Mouse (Mus musculus) embryonic facial prominence, embryonic 14.5 days (tissue): ENCODE results near the gene Tgds. TPM values are rescaled to one million over a fixed set of nuclear protein-coding genes. Genes with fewer than 3 reads are reported as not detected.
A peak's percentile ranks its signal among the peaks of the same experiment; 100 is the strongest.

Source experiments
- ATAC-seq: fragments of 200-750 bp; cut with Nextera tagmentation; 2 replicates; pipeline ENCODE4 v1.8.0; 2017; ENCODE audit warnings: low read depth, moderate number of reproducible peaks, moderate TSS enrichment
- DNase-seq: peaks from one replicate; pipeline ENCODE4 v3.0.0-alpha.2; 2015; ENCODE audit warnings: low spot score
- H3K27ac ChIP-seq: fragments of 300-500 bp; sonication (generic); replicated peaks from 2 replicates; pipeline ENCODE4 v1.5.1; 2014; ENCODE audit warnings: low read depth, mild to moderate bottlenecking, low read length, moderate library complexity
- H3K27me3 ChIP-seq: fragments of 300-500 bp; sonication (generic); replicated peaks from 2 replicates; pipeline ENCODE4 v1.6.1; 2014; ENCODE audit warnings: low read length; ENCODE audit not compliant: control insufficient read depth, insufficient read depth
- H3K36me3 ChIP-seq: fragments of 300-500 bp; sonication (generic); 2 replicates; pipeline ENCODE4 v1.6.1; 2014; ENCODE audit warnings: low read length, mixed read lengths; ENCODE audit not compliant: control insufficient read depth, insufficient read depth
- H3K4me1 ChIP-seq: fragments of 300-500 bp; sonication (generic); 2 replicates; pipeline ENCODE4 v1.6.1; 2014; ENCODE audit warnings: antibody characterized with exemption, low read length; ENCODE audit not compliant: control insufficient read depth, insufficient read depth
- H3K4me2 ChIP-seq: fragments of 300-500 bp; sonication (generic); 2 replicates; pipeline ENCODE4 v1.6.1; 2014; ENCODE audit warnings: low read depth, mild to moderate bottlenecking, low read length, moderate library complexity, mixed read lengths
- H3K4me3 ChIP-seq: fragments of 300-500 bp; sonication (generic); 2 replicates; pipeline ENCODE4 v1.5.1; 2014; ENCODE audit warnings: low read depth, mild to moderate bottlenecking, low read length
- H3K9ac ChIP-seq: fragments of 300-500 bp; sonication (generic); 2 replicates; pipeline ENCODE4 v1.6.1; 2014; ENCODE audit warnings: low read depth, mild to moderate bottlenecking, low read length, moderate library complexity, mixed read lengths
- H3K9me3 ChIP-seq: fragments of 300-500 bp; sonication (generic); 2 replicates; pipeline ENCODE4 v1.6.1; 2016; ENCODE audit warnings: low read length; ENCODE audit not compliant: control insufficient read depth
- WGBS: fragments of 180-500 bp; shearing (Covaris S2); extraction: QIAGEN DNeasy Blood & Tissue Kit; methylation state at CpG from one replicate; pipeline ENCODE4 v1.1.7; 2014; 5-methylcytosine and 5-hydroxymethylcytosine counted together
- polyA plus RNA-seq: library from polyadenylated mRNA; unstranded; fragments of >200 nt; fragmentation: Nextera tagmentation; extraction: Ambion mirVana; gene quantifications from 2 replicates; pipeline ENCODE4 v1.2.1, GENCODE M21; 2014

Tgds gene
- polyA plus RNA-seq, 1 experiment from 2014 or later, result 38.3 TPM

DNA sequence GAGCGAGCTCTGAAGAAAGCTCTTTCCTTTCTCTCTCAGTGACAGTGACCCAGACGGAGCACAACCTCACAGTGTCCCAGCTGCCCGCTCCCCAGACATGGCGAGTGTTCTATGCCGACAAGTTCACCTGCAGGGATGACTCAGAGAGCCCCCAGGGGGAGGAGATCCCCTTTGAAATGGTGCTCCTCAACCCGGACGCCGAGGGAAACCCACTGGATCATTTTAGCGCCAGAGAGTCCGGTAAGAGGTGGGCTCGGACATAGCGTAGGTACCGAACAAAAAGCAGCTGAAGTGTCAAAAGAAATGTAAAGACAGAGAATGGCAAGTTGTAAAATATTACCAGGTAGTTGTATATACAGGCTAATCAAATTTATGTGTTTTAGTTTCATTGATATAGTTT is 15.5 kb upstream of the Tgds start:
- Histone ChIP-seq H3K27me3 (no peaks in the 10 kb centered on the region), H3K4me3 (no peak overlapping the region), H3K4me2 (no peak overlapping the region), H3K27ac (no peak overlapping the region), H3K36me3 (peaks cover 23% of the 10 kb centered on the region), H3K4me1 (no peaks in the 10 kb centered on the region), H3K9ac (no peak overlapping the region), H3K9me3 (no peaks in the 10 kb centered on the region)
- no peak for DNase-seq
- ATAC-seq, result no peak
- 95% methylated on average over 13 of the region's 13 CpGs for WGBS

- Histone ChIP-seq H3K9me3 (no peaks in the 10 kb centered on the region), H3K36me3 (peaks cover 38% of the 10 kb centered on the region), H3K4me3 (no peak overlapping the region), H3K4me2 (no peak overlapping the region), H3K27me3 (no peaks in the 10 kb centered on the region), H3K4me1 (no peaks in the 10 kb centered on the region), H3K27ac (no peak overlapping the region), H3K9ac (no peak overlapping the region)
- WGBS, result 93% methylated on average over 5 of the region's 5 CpGs
- ATAC-seq, result no peak
- no peak for DNase-seq
These were observed 9.7 kb upstream of the Tgds start for GRCm38 (mm10) chr14:118142283-118142682.

- no peaks in the 10 kb centered on the region for H3K27me3 ChIP-seq
- peaks cover 3% of the 10 kb centered on the region; the same call in 1 of the 2 replicates for H3K4me1 ChIP-seq
- 1% methylated on average over 13 of the region's 13 CpGs for WGBS
- peaks cover 28% of the 10 kb centered on the region for H3K36me3 ChIP-seq
- peak; percentile 55 for DNase-seq
- H3K4me2 ChIP-seq, result peak overlapping the region; percentile 80
- no peaks in the 10 kb centered on the region for H3K9me3 ChIP-seq
- peak overlapping the region; percentile 91 for H3K9ac ChIP-seq
- H3K4me3 ChIP-seq, result peak overlapping the region; percentile 92
- peak; percentile 13 for ATAC-seq
- H3K27ac ChIP-seq, result peak overlapping the region; percentile 69
These were observed 4.9 kb upstream of the Tgds start for GRCm38 (mm10) chr14:118137487-118137886.

GRCm38 (mm10) chr14:118136744-118137452 is 4.3 kb upstream of the Tgds start, which contains the start of gene Gpr180:
Gene Gpr180 (plus strand): TSS chr14:118137158.
- H3K9ac ChIP-seq, result peak within 1 kb of the TSS; percentile 91
- H3K4me1 ChIP-seq, result peaks cover 3% of the 10 kb centered on the region; the same call in 1 of the 2 replicates
- H3K27ac ChIP-seq, result peak within 1 kb of the TSS; percentile 73
- 0% methylated on average over 33 of the region's 77 CpGs for WGBS
- H3K36me3 ChIP-seq, result peaks cover 23% of the 10 kb centered on the region
- H3K27me3 ChIP-seq, result no peaks in the 10 kb centered on the region
- peak; percentile 99 for ATAC-seq
- DNase-seq, result peak; percentile 99
- H3K9me3 ChIP-seq, result no peaks in the 10 kb centered on the region
- H3K4me3 ChIP-seq, result peak within 1 kb of the TSS; percentile 92
- H3K4me2 ChIP-seq, result peak within 1 kb of the TSS; percentile 80

GRCm38 (mm10) chr14:118131931-118132641 is 469 bp downstream of the Tgds start:
- peak overlapping the region; percentile 84 for H3K4me2 ChIP-seq
- H3K36me3 ChIP-seq, result peaks cover 28% of the 10 kb centered on the region
- ATAC-seq (peak; percentile 4; the same call in 1 of the 2 replicates), DNase-seq (no peak)
- H3K4me1 ChIP-seq, result peaks cover 9% of the 10 kb centered on the region
- no peaks in the 10 kb centered on the region for H3K9me3 ChIP-seq
- H3K4me3 ChIP-seq, result peak overlapping the region; percentile 65
- H3K27ac ChIP-seq, result 0 out of 2 replicates have a peak overlapping the region, but pooled peaks have one; percentile 7
- peak overlapping the region; percentile 83 for H3K9ac ChIP-seq
- H3K27me3 ChIP-seq, result no peaks in the 10 kb centered on the region
- WGBS, result 12% methylated on average over 21 of the region's 21 CpGs

DNA sequence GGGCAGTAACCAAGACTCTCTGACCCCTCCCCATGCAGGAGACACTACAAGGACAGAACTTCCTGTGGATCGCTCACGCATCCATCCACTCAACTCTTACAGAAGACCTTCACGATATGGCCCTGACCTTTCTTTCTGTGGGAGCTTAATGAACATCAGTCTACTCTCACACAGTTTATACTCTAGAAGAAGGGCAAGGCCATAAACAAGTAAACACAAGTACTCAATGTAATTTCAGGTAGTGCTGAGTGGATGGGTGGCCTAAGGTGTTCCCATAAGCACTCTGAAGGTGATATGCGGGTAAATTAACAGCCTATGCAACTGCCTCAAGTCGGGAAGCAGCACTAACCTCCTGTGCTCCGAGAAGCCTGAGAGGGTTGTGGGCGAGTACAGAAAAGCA is 1.1 kb downstream of the Tgds start:
- peaks cover 35% of the 10 kb centered on the region for H3K36me3 ChIP-seq
- H3K4me3 ChIP-seq, result peak overlapping the region; percentile 65
- WGBS, result 78% methylated on average over 7 of the region's 7 CpGs
- peak overlapping the region; percentile 83 for H3K9ac ChIP-seq
- no peak for ATAC-seq
- no peaks in the 10 kb centered on the region for H3K9me3 ChIP-seq
- H3K4me2 ChIP-seq, result peak overlapping the region; percentile 84
- no peak overlapping the region for H3K27ac ChIP-seq
- no peak for DNase-seq
- H3K27me3 ChIP-seq, result no peaks in the 10 kb centered on the region
- H3K4me1 ChIP-seq, result peaks cover 9% of the 10 kb centered on the region

- no peak overlapping the region for H3K27ac ChIP-seq
- peaks cover 1% of the 10 kb centered on the region for H3K4me1 ChIP-seq
- no peaks in the 10 kb centered on the region for H3K27me3 ChIP-seq
- WGBS, result 92% methylated on average over 5 of the region's 5 CpGs
- no peak overlapping the region for H3K4me3 ChIP-seq
- DNase-seq (no peak), ATAC-seq (no peak)
- H3K9me3 ChIP-seq, result no peaks in the 10 kb centered on the region
- H3K36me3 ChIP-seq, result peaks cover 70% of the 10 kb centered on the region
- H3K9ac ChIP-seq, result no peak overlapping the region
- H3K4me2 ChIP-seq, result no peak overlapping the region
These were observed 6.3 kb downstream of the Tgds start for GRCm38 (mm10) chr14:118126301-118126700.

GRCm38 (mm10) chr14:118124771-118125170 is 7.8 kb downstream of the Tgds start:
- WGBS, result 91% methylated on average over 4 of the region's 4 CpGs
- Histone ChIP-seq H3K36me3 (peaks cover 81% of the 10 kb centered on the region), H3K27ac (no peak overlapping the region), H3K4me3 (no peak overlapping the region), H3K9me3 (no peaks in the 10 kb centered on the region), H3K9ac (no peak overlapping the region), H3K4me2 (no peak overlapping the region), H3K27me3 (no peaks in the 10 kb centered on the region), H3K4me1 (no peaks in the 10 kb centered on the region)
- no peak for ATAC-seq
- DNase-seq, result no peak
